Mouse (Mus musculus) embryo, embryonic 11.5 days (tissue): ENCODE measurements around the gene Igsf8.

Source experiments
- DNase-seq: peaks from one replicate; pipeline ENCODE4 v3.0.0-alpha.2; 2012; ENCODE audit warnings: low read depth, low spot score

The Igsf8 gene

DNA sequence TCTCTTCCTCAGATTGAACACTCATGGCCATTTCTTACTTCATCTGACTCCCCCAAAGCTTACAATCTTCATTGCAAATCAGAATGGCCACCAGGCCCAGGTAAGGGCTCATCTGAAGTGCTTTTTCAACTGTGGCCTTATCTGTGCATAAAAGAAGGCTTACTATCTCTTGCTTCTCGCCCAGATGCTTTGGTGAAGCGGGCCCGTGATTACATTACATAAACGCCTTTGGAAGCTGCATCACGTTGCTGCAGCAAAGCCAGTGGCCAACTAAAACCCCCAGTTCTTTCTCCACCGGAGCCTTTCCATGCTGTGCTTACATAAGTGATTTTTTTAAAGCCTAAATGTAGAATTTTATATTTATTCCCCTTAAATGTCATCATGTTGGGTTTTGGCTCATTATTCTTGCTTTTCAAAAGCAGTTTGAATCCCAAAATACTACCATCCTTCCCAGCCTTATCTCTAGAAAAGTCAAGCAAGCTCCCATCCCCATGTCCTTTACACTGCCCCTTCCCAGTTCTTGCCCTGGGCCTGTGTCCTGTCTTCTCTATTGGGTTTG is 62.4 kb downstream of the Igsf8 start:
- DNase-seq = no peak

DNA sequence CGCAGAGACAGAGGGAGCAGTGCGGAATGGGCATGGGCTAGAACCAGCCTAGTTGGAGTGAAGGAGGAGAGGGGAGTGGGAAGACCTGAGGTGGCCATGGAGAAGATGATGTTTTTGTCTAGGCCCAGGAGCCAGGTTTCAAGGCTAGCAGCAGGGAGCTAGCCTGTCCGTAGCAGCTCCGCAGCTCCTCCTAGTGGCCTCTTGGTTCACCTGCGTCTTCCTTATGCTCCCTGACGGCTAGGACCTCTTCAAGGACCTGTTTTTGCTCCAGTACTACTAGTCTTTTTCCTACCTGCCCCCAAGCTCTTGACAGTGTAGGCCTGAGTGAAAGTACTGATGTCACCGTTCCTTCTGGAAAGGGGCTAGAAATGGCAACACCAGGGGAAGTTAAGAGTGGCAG is 63.3 kb downstream of the Igsf8 start:
- peak; percentile 84 for DNase-seq

DNA sequence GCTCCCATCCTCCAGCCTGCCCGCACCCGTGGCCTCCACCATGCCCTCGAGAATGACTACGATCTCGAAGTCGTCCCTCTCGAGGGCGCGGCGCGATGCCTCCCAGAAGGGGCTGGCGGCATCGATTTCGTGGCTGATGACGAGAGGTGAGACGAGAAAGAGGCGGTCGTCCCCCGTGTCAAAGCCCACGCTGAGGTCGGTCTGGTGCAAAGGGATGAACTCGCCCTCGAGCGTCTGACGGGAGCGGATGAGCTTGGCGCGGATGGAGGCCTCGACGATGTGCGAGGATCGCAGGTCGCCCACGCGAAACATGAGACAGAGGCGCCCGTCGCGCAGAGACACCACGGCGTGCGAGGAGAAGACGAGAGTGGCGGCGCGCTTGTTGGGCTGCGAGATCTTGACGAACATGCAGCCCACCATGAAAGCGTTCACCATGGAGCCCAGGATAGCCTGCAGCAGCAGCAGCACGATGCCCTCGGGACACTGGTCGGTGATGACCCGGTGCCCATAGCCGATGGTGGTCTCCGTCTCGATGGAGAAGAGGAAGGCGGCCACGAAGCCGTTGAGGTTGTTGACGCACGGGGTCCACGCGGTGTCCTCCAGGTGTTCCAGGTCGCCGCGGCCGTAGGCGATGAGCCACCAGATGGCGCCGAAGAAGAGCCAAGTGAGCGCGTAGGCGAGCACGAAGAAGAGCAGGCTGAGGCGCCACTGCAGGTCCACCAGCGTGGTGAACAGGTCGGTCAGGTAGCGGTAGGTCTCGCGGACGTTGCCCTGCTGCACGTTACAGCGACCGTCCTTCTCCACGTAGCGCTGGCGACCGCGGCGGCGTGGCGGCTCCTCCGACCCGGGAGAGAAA is 64.5 kb downstream of the Igsf8 start:
- peak; percentile 49 for DNase-seq

DNA sequence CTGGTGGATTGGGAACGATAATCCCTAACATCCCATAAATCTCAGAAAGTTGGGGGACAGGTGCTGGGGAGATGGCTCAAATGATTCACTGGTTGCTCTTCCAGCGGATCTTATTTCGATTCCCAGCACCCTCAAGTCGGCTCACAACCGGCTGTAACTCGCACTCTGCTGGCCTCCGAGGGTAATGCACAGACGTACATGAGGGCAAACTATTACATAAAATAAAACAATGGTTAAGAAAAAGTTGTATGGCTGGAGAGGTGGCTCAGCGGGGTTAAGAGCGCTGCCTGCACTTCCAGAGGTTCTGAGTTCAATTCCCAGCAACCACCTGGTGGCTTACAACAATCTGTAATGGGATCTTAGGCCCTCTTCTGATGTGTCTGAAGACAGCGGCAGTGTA is 65.2 kb downstream of the Igsf8 start:
- no peak for DNase-seq

DNA sequence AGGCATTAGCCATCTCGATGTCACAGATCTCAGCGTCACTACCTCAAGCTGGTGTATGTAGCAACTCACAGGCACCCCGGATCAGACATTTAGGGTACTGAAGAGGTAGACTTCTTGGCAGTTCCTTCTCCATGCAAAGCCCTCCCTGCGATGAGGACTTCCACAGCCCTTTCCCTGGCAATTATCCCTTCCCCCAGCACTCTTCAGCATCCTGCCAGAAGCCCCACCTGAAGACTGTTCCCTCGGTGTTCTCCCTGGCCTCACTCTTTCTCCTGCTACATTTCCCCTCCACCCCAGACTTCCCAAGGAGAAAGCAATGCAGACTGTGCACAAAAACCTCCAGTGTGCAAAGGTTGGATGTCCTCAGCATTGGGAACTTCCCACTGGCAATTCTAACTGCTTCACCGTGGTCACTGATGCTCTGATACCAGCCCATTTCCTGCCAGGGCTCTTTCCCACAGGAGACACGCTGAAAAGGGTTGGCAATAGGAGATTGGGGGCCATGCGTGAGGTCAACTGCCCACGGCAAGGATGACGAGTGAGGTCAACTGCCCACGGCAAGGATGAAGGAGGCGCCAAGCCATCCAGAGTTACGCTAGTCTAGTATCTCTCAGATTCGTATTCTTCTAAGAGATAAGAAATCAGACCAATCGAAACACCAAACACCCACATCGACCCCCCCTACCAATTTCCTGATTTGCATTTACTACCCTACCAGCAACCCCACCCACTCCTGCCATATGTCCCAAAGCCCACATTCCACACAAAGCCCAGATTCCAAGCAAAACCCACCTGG is 66.0 kb downstream of the Igsf8 start:
- no peak for DNase-seq

DNA sequence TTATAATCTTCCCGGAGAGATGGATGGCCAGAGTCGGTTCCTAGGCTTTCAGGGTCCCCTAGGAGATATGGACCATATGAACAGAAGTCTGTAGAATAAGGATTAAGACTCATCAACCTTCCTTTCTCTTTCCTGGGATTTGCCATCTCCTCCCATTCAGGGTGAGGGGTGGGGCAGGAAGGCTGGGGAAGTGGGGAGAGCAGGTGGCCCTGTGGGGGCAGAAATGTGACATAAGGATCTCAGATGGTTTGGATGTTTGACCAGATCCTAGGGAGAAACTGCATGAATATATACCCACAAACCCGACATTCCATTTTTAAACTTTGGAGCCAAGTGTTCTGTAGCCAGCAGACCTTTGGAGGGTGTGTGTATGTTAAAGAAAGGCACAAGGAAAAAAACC is 66.6 kb downstream of the Igsf8 start:
- no peak for DNase-seq

DNA sequence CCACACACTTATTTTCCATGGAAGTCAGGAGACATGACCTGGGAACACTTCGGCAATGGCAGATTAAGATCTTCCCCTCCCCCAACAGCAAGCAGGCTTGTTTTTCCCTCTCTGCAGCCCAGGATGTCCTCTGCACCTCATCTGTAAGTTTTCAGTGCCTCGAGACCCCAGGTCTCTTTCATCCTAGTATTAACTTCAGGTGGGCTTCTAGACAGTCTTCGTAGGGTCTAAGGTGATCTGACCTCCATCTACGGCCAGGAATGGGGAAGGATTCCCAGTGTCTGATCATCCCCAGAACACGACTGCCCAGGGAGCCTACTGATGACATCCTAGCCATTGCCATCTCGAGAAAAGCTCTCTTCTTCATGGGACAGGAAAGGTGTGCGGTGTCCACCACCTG is 67.0 kb downstream of the Igsf8 start:
- no peak for DNase-seq

DNA sequence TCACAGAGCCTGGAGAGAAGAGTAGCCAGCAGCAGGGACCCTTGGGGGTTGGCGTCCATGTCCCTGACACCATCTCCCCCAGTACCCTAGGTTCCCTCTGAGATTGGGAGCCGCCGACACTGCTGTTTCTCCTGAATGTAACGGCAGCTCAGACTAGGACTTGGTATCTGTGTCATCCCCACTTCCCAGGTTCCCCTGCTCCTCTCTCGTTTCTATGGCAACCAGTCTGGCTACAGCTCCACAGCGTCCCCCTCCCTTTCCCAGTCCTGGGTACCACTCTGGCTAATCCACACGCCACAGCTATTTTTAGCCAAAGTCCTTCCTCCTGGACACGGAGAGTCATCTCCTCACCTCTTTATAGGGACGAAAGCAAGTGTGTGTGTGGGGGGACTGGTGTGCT is 67.7 kb downstream of the Igsf8 start, which contains the start of gene Kcnj9:
Gene Kcnj9 (minus strand): TSS at position 188 of the 400 bp plus-strand sequence.
- no peak for DNase-seq

DNA sequence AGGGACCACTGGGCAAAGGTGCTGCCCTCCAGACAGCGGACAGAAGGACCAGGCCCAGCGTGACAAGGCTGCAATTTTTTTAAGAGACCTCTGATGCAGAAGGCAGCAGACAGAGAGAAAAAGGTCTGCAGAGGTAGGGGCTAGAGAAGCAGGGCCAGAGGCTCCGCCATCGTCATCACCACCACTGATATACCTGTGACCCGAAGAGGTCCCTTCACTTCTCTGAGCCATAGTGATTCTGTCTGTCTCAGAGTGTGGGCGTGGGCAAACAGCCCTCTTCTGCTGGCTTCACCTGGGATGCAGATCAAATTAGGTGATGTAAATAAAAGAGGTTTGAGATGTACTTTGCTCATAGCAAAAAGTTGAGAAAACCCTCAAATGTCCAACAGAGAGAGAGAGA is 68.2 kb downstream of the Igsf8 start:
- DNase-seq = no peak

DNA sequence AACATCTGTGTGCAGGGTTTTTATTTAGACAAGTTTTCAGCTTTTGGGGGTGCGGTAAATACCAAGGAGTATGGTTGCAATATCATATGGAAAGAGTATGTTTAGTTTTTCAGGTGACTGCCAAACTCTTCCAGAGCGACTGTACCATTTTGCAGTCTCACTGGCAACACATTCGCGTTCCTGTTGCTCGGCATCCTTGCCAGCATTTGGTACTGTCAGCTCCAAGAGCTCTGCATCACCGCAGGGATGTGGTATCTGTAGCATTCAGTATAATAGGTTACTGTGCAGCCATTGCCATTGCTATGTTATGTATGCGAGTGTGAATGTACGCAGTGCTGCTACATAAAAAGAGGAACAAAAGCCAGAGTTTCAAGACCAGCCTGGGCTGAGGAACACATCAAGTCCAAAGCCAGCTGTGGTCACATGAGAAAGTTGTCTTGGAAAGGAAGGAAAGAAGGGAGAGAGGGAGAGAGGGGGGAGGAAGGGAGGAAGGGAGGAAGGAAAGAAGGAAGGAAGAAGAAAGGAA is 70.0 kb downstream of the Igsf8 start:
- no peak for DNase-seq

DNA sequence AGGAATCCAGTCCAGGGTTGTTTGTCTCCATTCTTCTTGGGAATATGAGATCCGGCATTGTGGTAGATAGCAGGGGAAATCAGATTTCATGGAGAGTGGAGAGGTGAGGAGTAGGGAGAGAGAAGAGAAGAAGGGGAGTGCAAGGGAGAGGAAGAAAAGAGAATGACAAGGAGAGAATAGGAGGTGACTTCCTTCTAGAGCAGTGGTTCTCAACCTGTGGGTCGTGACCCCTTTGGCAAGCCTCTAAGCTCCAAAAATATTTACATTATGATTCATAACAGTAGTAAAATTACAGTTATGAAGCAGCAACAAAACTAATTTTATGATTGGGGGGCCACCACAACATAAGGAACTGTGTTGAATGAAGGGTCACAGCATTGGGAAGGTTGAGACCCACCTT is 71.5 kb downstream of the Igsf8 start:
- DNase-seq = no peak

DNA sequence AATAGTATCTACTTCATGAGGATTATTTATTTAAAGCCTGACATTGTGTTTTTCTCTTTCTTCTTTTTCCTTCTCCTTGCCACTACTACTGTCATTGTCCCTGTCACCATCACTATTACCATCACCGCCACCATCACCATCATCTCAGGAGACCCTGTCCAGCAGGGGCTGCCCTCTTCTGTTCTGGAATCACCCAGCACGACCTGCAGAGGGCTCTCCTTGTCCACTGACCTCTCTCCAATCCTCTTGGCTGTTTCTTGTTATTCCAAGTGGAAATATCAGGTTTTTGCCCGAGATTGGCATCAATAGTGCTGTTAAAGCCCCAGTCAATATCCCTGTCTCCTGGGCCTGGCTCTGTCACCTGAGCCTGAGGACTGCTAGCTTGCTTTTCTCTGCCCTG is 72.1 kb downstream of the Igsf8 start:
- DNase-seq = no peak

DNA sequence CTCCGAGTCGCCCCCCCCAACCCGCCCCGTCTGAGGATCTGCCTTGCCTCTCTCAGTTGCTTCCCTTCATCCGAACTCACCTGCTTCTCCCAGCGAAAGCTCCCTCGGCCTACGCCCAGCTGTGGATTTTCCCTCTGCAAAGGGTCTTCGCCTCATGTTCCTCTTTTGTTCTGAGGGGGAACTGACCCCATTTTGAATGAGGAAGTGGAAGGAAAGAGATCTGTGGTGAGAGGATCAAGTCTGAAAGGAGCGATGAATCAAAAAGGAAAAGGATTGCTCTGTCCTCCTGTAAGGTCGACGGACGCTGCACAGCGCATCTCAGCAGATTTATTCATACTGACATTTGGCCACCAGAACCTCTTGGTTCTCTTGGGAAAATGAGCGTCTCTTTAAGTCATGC is 74.4 kb downstream of the Igsf8 start:
- no peak for DNase-seq

DNA sequence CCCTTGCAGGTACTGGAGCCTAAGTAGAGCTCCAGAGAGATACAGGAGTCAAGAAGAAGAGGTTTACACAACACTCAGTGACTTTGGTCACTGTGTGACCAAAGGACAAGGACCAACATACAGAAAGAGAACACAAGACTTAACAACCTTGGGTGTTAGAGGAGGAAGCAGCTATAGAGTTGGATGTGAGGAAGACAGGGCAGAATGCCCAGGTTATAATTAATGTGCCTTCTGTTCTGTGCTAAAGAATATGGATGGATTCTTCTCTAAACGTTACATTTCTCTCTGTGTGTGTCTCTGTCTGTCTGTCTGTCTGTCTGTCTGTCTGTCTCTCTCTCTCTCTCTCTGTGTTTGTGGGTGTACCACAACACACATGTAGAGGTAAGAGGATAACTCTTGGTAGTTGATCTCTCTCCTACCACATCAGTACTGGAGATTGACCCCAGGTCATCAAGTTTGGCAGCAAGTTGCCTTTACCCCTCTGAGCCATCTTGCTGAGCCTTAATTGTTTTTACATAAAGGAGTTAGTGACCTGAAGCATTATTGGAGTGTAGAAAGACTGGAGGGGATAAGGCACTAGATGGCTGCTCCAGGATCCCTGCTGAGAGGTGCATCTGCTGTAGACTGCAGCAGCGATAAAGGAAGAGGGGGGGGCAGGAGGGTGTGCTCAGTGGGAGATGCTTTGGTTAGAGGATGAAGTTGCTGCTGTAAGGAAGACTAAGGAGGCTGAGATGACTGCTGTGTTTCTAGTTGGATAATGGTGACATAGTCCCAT is 76.2 kb downstream of the Igsf8 start:
- no peak for DNase-seq

DNA sequence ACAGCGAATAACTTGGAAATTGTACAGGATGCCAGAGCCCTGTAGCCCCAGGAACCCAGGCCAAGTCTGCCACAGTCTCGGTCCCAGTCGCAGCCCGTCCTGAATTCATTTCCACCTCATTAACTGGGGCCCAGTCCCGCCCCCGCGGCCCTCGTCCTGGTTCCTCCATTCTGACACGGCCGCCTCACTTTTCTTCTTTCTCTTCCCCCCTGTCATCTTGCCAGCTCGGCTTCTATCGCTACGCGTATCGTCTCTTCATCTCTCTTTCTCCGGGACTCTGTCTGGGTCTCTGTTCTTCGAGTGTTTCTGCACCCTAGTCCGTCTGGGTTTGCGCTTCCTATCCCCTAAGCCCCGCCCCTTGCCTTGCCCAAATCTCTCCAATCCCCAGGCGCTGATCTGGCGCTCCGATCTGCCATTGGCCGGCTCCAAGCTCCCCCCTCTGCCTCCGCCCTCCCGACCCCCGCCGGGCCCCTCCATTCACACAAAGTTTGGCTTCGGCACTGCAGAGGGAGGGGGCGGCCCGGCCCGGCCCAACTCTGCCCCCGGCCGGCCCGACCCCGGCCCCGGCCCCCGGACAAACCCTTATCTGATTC is 79.4 kb downstream of the Igsf8 start, which contains the start of gene Kcnj10:
Gene Kcnj10 (plus strand): TSS at position 482 of the 593 bp plus-strand sequence.
- DNase-seq = peak; percentile 55

DNA sequence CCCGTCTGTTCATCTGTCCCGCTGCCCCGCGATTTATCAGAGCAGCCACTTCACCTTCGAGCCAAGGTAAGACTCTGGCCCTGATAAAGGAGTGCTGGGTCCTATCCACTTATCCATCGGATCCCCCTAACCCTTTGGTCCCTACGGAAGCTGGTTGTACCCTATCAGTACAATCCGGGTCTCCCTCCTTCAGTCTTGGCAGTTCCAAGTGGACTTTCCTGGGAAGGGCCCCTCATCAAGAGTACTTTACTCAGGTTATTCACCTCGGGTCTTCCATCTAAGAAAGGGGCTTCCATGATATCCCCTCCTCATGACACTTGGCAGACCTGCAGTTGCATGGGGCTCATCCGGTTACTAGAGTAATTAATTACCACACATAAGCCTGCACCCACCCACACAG is 79.9 kb downstream of the Igsf8 start:
- no peak for DNase-seq

DNA sequence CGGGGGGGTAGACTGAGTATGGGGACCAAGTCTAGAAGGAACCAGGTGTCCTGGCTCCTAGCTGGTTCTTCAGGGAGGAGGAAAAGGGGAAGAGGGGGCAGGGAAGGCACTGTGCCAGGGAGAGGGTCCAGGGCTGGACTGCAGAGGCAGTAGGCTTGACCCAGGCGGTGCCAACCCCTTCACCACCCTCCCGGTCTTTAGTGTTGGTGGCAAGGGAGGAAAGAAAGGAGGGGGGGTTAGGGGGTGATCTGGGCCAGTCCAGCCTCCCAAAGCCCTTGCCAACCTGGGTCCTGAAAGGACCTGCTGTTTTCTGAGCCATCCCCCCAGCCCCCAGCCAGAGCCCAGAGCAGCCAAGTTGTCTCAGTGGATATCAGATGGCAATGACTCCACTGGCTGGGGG is 81.3 kb downstream of the Igsf8 start:
- no peak for DNase-seq

DNA sequence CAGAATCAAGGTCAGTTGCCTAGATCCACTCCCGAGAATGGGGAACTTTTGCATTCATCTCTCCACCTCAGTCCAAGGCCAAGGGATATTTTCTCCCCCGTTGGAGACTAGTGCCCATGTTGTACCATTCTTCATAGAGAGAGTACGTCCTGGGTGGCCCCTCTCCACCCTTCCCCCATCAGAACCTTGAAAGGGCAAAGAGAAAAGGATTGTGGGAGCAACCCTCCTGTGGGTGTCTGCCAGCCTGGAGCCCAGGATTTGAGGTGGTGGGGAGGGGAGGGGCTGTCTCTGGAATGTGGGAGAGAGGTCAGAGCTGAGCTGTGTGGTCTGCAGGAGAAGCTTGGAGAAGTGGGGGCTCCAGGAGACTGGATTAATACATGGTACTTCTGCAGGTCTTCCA is 82.5 kb downstream of the Igsf8 start:
- DNase-seq = no peak

DNA sequence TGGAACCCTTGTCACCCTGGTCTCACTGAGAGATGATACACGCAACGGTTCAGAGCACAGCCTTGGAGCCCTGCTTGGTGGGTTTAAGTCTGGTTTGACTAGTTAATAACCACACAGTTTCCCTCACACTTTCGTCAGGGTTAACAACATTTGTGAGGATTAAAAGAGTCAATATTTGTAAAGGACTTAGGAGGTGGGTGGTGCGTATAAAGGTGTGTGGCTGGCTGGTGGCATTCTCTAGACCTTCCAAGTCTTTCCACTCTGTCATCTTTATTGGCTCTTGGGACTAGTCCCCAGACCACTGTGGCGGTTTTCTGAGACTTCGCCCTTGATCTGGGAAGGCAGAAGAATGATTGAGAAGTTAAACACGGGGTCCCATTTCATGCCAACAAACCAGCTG is 83.4 kb downstream of the Igsf8 start:
- no peak for DNase-seq

DNA sequence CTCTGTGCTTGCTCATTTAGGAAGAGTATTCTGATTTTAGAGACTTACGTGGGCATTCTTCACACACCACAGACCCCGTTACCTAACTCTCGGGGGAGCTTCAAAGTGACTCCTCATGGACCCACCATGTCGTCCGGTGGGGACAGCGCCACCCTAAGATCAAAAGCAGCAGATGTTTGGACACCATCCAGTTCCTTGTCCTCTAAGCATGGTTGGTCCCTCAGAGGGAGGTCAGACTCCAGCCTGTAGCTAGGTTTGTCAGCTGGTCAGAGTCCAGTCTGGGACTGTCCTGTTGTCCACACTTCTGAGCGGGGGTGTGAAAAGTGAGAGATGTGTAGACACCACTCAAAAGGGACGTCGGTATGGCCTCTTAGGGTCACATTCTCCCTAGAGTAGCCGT is 85.3 kb downstream of the Igsf8 start:
- DNase-seq = no peak

DNA sequence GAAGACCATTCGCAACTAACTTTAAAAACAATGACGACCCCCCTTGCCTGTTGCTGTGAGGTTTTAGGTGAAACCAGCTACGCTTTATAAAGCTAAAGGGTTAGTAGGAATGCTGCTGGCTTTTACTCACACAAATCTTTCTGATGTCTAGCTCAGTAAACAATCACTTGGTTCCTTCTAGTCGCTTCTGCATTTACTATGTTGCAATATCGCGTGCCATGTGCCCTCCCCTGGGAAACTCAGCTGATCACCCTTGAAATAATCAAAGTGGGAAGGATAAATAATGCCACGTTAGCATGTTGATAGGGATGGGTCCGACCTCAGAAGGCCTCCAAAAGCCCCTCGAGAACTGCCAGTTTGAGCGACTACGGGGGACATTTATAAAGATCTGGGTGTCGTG is 85.9 kb downstream of the Igsf8 start:
- no peak for DNase-seq
